Mouse (Mus musculus): Measurements from ENCODE around the gene Smg8.

Gene Smg8

DNA sequence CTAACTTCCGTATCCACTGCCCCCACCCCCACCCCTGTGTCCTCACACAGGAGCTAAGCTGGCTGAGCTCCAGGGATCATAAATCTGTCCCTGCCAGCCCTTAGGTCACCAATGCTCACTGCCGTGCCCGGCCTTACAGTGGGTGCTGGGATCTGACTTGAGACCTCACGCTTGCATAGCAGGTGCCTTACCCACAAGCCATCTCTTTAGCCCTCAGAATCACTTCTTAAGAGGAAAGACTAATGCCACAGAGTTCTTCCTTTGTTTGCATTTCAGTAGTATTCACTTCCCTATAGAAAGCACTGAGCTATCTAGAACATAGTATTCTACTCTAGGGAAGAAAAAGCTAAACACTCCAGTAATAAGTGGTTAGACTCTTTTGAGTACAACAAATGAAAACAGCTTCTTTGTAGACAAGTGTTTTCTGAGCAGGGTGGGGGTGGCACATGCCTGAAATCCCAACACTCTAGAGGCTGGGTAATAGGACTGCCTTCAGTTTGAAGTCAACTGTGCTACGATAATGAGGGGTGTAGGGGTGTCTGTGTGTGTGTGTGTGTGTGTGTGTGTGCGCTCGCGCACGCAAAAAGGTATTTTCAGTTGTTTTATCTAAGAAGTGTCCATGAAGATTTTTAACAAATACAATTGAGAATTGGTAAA lies 47.1 kb downstream of the Smg8 start:
- DNase-seq = peak in 1 of 2 experiments; percentile 27

DNA sequence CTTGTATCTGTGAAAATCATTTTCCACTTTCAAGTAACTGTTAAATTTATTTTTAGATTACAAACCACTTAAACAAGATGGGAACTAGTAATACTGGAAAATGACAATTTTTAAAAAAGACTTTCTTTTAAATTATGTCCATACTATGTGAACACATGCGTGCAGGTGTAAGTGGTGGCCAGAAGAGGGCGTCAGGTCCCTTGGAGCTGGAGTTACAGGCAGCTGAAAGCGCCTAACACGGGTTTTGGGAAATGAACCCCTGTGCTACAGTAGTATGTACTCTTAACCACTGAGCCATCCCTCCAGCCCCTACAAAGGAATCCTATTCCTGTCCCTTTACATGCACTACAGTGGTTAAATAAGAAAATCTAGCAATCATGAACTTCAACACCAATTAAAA lies 50.4 kb downstream of the Smg8 start:
- DNase-seq = peak in 1 of 2 experiments; percentile 3

DNA sequence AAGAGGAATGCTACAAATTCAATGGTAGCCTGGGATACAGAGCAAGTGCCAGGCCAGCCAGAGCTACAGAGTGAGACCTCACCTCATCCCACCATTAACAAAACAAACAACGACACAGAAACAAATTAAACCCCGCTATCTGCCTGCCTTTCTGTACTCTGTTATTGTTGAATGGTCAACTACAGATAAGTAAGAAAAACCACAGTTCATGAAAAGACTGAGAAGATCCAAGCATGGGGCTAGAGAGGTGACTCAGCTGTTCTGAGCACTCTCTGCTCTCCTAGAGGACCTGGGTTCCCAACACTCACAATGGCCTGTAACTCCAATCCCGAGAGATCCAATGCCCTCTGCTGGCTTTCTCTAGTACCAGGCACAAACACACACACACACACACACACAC lies 58.4 kb downstream of the Smg8 start:
- no peak for DNase-seq

All from kidney, postnatal 36 days (tissue).